Mouse (Mus musculus) telencephalon, adult 2 months (tissue): ENCODE measurements around the gene Pik3r3.
"Not testable (repeated sequence)": the region's sequence is repeated elsewhere in the genome, so short reads cannot be mapped to it uniquely, and the experiment has no call there.

Experiments used
- DNase-seq: peaks from one replicate; pipeline ENCODE4 v3.0.0-alpha.2; 2011; ENCODE audit warnings: low read depth, low spot score

Gene Pik3r3

DNA sequence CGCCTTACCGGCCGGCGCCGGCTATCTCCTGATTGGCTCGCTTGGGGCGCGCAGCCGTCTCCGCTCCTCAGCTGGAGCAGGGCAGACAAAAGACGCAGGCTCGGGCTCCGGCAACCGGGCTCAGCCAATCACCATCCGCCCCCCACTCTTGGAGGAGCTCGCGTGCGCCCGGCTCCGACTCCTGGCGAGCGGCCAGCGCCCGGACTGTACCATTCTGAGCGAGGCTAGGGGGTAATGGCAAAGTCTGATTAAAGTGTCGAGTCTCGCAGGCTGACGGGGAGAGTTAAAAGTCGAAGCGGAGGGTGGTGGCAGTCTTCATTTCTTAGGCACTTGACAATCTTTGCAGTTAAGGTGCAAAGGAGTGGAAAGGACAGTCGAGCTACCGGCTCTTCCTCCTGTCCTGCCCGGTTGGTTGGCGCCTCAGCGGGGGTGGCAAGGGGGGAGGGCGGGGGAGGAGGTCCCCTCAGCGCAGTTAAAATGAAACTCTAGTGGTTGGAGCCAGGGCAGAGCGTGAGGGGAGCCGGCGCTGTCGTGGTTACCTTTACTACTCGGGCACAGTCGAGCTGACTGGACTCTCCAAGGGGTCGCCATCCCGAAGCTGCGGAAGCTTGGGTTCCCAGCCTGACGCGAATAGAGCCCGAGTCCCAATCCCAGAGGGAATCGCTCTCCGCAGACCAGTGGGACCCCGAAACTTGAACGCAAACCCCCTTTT is at the start of gene Pik3r3:
TSS of gene Pik3r3 (plus strand) at position 479 of the 712 bp plus-strand sequence.
- peak; percentile 98 for DNase-seq

DNA sequence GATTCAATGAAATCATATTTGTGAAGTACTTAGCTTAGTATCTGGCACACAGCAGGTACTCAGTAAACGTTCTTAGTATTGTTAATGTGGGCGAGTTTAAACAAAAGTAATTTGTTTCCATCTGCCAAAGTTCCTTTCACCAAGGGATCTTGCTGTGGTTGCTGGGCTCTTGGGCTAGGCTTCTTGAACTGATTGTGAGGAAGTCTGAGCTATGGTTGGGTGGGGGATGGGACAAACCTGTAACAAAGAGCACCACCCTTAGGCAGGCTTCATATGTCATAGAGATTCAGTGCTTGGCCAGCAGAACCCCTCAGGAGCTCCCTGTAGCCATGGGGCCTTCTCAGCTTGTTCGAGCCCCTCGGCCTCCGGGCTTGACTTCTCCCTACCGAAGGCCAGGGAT is 48.3 kb upstream of the Pik3r3 start, which contains the start of the genes 1700042G07Rik and Gm49337:
TSS of gene 1700042G07Rik (plus strand) at position 301 of the 400 bp plus-strand sequence.
TSS of gene Gm49337 (plus strand) at position 313 of the 400 bp plus-strand sequence.
- DNase-seq, result no peak

DNA sequence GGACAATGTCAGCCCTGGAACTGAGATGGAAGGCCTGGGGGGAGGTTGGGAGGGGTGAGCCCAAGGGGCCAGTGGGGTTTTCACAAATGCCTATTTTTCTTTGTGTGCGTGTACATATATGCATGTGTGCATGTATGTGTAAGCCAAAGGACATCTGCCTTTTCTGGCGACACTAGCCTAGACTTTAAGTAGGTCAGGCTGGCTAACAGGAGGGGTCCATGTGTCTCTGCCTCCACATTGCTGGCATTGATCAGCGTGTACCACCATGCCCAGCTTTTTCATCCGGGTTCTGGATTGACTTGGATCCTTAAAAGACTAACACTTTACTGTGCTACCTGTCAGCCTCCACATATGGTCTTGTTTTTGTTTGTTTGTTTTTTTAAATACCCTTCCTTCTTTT is 47.7 kb upstream of the Pik3r3 start:
- DNase-seq, result no peak

DNA sequence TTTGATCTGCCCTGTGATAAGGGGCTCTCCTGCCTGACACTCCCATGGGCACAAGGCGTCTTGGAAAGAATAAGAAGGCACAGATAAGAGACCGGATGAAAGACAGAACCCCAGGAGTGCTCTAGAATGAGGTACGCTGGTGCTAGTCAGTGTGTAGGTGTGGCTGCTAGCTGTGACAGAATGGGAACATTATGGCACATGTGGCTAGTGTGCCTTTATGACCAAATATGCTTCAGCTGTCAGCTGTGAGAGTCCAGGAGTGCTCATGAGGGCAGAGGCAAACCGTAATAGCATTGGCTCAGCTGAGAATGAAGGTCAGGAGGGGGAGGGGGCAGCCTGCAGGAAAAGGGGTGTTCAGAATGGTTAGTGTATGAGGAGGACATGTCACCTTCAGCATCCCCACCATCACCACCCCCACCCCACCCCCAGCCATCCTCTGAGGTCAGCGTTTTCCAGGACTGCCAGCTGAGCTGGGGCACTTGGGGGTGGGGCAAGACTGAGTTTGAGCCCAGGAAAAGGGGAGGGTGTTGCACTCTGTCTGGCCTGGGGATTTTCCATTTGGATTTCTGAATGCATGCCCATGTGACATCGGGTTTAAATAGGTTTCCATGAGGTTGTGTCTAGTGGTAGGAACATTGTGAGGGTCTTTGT is 46.8 kb upstream of the Pik3r3 start:
- no peak for DNase-seq

DNA sequence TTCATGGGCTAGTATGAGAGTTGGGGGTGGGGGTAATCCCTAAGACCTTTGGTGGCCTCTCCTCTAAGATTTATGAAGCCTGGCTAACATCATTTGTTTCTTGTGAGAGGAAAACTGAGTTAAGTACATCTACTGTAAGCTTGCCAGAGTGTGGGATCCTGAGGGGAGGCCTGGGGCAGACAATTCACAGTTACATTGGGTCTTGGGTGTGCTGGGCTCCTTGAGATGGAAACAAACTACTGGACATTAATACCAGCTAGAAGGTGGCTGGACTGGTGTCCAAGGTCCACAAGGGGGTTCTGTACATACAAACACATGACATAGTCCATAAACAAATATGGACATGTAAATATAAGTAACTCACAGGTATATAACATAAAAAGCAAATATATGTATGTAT is 46.3 kb upstream of the Pik3r3 start:
- no peak for DNase-seq

DNA sequence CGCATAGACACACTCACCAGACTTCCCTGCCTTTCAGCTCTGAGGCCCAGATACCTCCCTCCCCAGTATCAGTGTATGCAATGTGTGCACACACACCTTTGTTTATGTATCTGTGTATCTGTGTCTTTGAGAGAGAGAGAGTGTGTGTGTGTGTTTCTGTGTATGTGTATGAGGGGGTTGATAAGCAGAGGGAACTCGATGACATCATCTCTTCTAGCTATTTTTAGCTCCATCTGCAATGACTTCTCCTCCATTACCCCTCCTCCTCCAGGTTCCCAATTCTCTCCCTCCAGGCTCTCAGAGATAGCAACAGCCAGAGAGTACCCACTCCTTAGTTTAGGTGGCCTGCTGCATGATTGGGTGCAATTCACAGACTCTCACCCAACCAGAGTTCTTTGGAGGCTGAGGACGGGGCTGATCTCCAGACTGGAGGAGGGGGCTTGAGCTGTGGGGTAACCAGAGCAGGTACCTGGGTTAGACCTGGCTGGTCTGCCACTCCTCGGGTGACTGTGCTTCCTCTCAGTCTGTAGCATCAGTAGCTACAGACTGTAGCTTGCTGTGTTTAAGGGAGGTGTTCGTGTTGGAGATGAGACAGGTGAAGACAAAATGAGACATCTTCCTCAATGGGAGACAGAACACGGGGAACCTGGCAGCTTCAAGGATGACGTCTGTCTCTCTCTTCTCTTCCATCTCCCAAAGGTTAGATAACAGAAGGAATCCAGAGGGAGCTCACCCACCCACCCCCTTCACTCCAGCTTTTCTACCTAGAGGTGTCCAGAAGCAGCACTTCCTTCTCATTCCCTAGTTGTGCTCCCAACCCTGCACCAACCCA is 45.5 kb upstream of the Pik3r3 start:
- peak; percentile 92 for DNase-seq

DNA sequence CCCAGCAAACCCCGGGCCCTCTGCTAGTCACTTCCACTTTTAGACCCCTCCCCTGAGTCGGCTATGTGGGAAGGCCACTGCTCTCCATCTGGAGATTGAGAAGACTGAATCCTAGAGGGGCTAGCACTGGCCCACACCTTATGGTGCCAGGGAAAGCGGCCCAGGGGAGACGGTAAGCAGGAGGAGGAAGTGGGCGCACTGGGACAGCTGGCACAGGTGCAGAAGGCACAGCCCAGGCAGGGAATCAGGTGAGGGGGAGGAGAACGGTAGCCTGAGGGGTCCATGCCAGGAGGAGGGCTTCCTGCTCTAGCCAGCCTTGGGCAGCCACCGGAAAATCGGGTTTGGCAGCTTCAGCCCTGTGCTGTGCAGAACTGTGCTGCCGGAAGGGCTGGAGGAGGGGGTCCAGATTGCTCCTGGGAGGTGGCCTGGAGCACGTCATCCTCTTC is 44.9 kb upstream of the Pik3r3 start:
- DNase-seq, result no peak

DNA sequence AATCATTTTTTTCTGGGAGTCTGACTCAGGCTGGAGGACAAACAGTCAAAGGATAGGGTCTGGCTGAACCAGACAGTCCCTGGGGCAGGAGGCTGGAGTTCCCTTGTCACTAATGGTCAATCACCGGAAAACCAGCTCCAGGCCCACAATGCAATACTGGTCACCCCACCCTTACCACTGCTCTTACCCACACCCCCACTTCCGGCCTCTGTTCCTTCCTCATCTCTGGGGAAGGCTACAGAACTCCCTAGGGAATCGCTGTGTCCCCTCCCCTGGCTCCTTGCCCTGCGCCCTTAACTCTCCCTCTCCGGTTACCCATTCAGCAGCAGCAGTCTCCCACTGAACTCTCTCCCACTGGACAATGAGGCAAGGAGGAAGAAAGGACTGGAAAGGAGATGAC is 44.3 kb upstream of the Pik3r3 start:
- no peak for DNase-seq

DNA sequence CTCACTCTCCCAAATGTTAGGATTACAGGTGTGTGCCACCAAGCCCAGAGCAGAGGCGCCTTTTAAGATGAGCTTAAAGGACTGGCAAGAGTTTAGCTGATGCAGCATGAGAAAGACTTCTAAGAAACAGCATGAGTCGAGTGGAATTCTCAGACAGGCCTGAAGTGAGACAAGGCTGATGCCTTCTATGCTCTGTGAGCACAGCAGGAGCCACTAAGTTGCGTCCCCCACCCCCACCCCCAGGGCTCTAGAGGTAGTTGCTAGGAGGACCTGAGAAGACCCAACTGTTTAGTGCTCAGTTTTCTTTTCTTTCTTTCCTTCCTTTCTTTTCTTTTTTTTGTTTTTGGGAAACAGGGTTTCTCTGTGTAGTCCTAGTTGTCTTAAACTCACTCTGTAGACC is 39.3 kb upstream of the Pik3r3 start:
- no peak for DNase-seq

DNA sequence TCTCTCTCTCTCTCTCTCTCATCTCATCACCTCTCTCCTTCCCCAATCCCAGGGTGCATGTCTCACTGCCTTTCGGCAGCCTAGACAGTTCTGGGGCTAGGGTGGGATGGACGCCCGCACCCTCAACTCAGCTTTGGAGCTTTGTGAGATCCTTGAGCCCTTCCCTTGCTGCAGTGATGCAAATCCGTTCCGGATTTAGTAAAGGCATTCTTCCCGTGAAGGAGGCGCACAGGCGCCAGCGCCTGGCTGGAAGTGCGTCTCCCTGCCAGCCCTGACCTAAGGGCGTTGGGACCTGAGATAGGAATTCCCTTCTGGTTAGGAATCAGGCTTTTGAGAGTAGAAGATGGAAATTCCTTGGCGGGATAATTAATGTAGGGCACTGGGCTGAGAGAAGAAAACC is 38.7 kb upstream of the Pik3r3 start:
- DNase-seq, result no peak

DNA sequence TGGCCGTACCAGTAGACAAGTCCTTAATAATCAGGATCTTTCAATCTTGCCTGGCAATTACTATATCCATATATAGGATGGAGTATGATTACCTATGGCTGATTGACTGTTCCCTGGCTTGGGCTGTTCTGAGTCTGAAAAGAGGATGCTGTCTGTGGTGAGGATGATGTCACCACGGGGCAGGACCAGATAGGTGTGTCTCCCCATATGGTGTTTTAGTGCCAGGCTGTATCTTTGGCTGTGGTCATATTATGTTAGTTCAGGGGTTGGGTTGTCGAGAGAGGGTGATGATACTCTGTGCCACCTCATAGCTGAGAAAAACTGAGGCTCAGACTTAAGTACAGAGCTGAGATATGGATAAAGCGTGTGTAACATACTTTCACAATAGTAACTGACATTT is 36.3 kb upstream of the Pik3r3 start:
- DNase-seq, result no peak

DNA sequence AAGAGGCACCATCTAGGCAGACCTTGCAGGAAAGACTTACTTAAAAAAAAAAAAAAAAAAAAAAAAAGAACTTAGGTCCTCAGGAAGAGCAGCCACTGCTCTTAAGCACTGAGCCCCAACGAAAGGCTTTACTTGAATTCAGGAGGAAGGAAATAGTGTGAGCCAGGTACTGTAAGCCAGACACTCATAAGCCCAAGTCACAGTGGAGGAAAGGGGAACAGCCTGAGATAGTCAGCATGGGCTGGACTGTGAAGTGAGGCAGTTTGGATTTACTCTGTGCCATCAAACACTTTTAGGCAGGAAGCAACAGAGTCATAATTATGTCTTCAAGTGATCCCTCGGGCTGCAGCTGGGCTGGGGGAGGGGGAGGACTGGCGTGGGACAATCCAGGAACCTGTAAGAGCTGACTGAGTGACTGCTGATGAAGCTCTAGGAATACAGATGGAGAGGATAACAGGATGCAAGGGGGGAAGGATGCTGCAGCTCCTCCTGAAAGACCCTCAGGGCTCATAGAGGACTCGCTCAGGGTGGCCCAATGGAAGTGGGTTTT is 29.1 kb upstream of the Pik3r3 start:
- no peak for DNase-seq

DNA sequence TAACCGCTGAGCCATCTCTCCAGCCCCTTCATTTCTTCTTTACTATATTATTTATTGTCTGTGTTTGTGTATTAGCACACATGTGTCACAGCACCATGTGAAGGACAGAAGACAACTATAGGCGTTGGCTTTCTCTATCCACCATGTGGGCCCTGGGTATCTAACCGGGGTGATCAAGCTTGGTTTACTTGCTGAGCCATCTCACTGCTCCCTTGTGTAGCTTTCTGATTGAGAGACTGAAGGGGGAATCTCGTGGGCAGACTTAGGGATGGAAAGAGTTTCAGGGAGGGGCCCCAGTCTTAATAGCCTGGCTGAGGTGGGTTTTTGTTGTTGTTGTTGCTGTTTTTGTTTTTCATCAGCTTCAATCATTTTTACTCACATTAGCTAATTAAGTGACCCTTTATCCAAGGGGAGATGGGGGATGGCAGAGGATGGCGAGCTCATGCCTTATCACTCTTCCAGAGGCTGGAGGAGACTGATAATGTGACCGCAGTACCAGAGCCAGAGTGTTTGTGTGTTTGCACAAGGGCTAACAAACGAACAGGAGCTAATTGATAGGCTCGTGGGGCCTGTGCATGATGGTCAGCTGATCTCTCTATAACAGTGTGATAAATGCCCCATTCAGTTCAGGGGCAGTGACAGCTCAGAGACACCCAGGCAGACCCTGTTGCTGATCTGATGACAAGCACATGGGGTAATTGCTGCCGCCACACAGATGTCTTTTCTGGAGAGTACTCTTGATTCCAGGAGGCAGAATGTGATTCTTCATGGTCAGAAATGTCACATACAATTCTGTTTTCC is 27.6 kb upstream of the Pik3r3 start:
- DNase-seq, result no peak

DNA sequence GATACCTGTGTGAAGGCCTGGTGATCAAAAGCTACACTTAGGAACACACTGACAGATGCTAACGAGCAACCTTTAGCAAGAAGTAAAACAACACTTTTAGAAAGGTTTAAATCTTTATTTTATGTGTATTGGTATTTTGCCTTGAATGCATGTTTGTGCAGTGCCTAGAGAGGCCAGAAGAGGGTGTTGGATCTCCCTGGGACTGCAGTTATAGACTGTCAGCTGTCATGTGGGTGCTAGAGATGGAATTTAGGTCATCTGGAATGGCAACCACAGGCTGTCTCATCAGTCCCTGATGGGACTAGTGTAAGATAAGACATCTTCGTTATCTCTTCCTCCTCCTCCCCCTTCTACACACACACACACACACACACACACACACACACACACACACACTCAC is 23.0 kb upstream of the Pik3r3 start:
- DNase-seq, result no peak

DNA sequence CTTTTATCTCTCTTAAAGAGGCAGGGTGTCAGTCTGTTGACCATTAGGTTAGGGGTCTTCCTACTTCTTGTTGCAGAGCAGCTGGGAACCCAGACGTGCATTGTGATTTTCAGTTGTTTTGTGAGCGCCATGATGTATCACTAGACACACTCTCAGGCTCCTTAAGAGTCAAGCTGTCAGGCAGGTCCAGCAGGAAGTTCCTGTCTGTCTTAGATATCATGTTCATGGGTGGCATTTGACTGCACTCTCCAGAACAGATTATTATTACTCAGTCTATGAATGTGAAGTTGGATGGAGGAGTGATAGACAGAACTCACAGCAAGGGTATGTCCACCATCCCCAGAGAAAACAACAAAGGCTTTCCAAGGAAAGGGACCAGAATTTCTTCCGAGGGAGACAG is 17.0 kb upstream of the Pik3r3 start:
- DNase-seq, result no peak

DNA sequence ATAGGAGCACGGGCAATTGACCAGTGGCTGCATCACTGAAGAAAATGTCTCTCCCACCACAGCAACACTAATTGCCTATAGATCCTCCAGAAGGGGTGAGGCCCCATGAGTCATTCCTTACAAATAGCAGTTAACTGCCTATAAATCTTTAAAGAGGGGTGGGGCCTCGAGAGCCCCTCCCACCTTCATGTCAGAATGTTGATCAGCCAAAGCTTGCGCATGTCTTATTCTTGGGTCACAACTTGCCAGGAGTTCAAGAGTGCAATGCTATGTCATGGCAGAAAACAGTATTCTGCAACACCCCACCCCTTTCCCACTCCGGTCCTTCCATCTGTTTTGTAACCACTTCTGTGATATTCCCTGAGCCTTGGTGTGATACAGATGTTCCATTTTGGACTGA is 14.9 kb upstream of the Pik3r3 start:
- no peak for DNase-seq

DNA sequence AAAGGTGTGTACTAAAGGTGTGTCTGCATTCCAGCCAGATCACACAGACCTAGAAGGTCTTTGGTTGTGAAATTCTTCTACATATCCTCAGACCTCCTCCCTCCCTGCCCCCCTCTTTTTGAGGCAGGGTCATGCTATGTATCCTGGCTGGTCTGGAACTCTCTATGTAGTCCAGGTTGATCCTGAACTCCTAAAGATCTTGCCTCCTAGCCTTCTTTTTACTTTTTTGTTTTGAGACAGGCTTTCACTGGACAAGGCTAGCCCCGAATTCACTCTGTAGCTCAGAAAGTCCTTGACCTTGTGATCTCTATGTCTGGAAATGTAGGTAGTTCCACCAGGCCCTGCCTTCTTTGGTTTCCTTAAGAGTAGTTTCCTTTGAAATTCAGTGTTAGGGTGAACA is 12.5 kb upstream of the Pik3r3 start:
- DNase-seq, result no peak

DNA sequence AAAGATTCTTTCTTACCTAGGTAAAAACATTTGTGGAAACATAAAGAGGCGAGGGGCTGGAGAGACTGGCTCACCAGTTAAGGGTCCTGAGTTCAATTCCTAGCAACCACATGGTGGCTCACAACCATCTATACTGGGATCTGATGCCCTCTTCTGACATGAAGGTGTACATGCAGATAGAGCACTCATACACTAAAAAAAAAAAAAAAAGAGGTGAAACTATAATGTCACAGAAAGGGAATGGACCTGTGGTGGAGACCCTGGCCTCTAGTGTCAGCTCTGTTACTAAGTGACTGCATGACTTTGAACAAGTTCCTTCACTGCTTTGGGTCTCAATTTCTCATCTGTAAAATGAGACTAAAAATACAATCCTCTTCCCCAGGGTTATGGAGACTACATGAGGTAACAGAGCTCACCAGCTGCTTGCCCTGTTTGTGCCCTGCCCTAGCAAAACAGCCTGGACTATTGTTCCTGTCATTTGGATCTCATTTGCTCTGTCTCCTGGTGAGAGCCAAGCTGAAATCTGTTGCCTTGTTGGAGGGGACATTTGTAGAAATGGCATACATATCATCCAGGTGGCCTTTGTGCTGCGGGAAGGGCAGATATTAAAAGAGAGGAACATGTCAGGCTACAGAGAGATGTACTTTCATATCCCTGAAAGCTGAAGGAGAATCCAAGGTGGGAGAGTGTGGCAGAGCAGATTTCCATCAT is 5.4 kb upstream of the Pik3r3 start:
- no peak for DNase-seq

DNA sequence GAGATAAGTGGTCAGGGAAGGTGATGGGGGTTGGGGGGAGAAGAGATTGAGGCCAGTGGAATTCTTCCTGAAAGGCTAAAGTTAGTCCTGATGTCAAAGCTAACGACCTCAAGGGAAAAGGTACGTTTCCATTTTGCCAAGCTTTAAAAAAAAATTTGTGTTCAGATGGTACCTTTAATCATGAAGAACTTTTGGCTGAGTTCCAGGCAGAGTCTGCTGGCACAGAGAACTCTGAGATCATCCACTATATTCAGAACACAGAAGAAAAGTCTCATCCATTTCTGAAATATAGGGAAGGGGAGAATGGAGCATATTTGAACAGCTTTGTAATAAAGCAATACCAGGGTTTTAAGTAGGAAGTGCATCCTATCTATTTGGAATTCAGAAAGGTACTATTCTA is 4.4 kb upstream of the Pik3r3 start:
- peak; percentile 24 for DNase-seq

DNA sequence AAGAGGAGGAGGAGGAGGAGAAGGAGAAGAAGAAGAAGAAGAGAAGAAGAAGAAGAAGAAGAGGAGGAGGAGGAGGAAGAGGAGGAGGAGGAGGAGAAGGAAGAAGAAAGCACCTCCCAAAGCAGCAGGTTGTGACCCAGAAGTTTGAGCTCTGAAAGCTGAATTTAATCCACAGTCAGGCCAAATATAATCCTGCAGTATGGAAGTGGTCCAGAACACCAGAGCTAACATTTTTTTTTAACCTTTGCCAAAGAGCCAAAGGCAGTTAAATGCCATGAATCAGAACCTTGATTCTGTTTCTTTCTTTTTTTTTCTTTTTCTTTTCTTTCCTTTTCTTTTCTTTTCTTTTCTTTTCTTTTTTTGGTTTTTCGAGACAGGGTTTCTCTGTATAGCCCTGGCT is 3.8 kb upstream of the Pik3r3 start:
- DNase-seq, result not testable (repeated sequence)

DNA sequence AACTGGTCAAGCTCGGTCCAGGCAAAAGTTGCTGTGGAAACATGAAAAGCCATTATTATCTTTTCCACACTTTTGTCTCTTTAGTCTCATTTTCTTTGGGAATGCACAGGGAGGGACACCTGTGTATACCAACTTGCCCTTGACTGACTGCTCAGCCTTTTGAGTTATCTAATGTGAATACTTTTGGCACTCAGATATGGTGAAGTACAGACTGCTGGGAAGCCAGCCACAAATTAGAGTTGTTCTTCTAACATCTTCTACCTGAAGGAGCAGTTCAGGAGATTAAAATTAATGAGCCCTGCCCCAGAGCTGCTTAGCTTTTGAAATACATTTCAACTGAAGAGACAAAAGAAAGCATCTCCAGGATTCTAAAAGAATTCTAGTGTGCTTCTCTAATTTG is 2.4 kb upstream of the Pik3r3 start:
- DNase-seq, result no peak
